Mouse (Mus musculus): Measurements from ENCODE around the gene Klc3. TPM values are rescaled to one million over a fixed set of nuclear protein-coding genes. Genes with fewer than 3 reads are reported as not detected.

The Klc3 gene
- polyA plus RNA-seq, 1 experiment from 2014 or later: 1.6 TPM

GRCm38 (mm10) chr7:19437048-19437447 lies 33.1 kb upstream of the Klc3 start:
- no peak for ATAC-seq
- H3K4me3 ChIP-seq (ENCODE audit: low read depth, low read length): no peak overlapping the region
- H3K27ac ChIP-seq (ENCODE audit: low read depth, low read length): no peak overlapping the region
- no peak for TF ChIP-seq CTCF (IDR thresholded peaks at IDR 0.05; ENCODE audit: low read depth)
- no peak overlapping the region for H3K9ac ChIP-seq (ENCODE audit: low read depth, low read length)
- H3K4me2 ChIP-seq (replicated peaks; ENCODE audit: low read depth): no peak overlapping the region
- no peaks in the 10 kb centered on the region for H3K9me3 ChIP-seq (ENCODE audit: control insufficient read depth)
- no peaks in the 10 kb centered on the region for H3K27me3 ChIP-seq (replicated peaks; ENCODE audit: control insufficient read depth, insufficient read depth, low read length)
- 88% methylated on average over 9 of the region's 9 CpGs for WGBS
- peaks cover 87% of the 10 kb centered on the region for H3K36me3 ChIP-seq (ENCODE audit: control insufficient read depth, insufficient read depth)
- no peaks in the 10 kb centered on the region for H3K4me1 ChIP-seq (replicated peaks; ENCODE audit: control insufficient read depth, insufficient read depth, low read length)

GRCm38 (mm10) chr7:19436276-19436675 lies 32.4 kb upstream of the Klc3 start:
- Histone ChIP-seq H3K36me3 (ENCODE audit: control insufficient read depth, insufficient read depth) (peaks cover 87% of the 10 kb centered on the region), H3K4me2 (replicated peaks; ENCODE audit: low read depth) (no peak overlapping the region), H3K4me3 (ENCODE audit: low read depth, low read length) (no peak overlapping the region), H3K9ac (ENCODE audit: low read depth, low read length) (no peak overlapping the region), H3K4me1 (replicated peaks; ENCODE audit: control insufficient read depth, insufficient read depth, low read length) (no peaks in the 10 kb centered on the region), H3K27ac (ENCODE audit: low read depth, low read length) (no peak overlapping the region), H3K9me3 (ENCODE audit: control insufficient read depth) (no peaks in the 10 kb centered on the region), H3K27me3 (replicated peaks; ENCODE audit: control insufficient read depth, insufficient read depth, low read length) (no peaks in the 10 kb centered on the region)
- ATAC-seq: no peak
- 96% methylated on average over 2 of the region's 2 CpGs for WGBS
- no peak for TF ChIP-seq CTCF (IDR thresholded peaks at IDR 0.05; ENCODE audit: low read depth)

- H3K9me3 ChIP-seq (ENCODE audit: control insufficient read depth): no peaks in the 10 kb centered on the region
- no peaks in the 10 kb centered on the region for H3K27me3 ChIP-seq (replicated peaks; ENCODE audit: control insufficient read depth, insufficient read depth, low read length)
- no peak overlapping the region for H3K4me3 ChIP-seq (ENCODE audit: low read depth, low read length)
- H3K4me1 ChIP-seq (replicated peaks; ENCODE audit: control insufficient read depth, insufficient read depth, low read length): no peaks in the 10 kb centered on the region
- H3K36me3 ChIP-seq (ENCODE audit: control insufficient read depth, insufficient read depth): peaks cover 98% of the 10 kb centered on the region
- no peak for ATAC-seq
- H3K9ac ChIP-seq (ENCODE audit: low read depth, low read length): no peak overlapping the region
- TF ChIP-seq CTCF (IDR thresholded peaks at IDR 0.05; ENCODE audit: low read depth): peak; percentile 38
- no peak overlapping the region for H3K27ac ChIP-seq (ENCODE audit: low read depth, low read length)
- 100% methylated on average over 2 of the region's 2 CpGs for WGBS
- no peak overlapping the region for H3K4me2 ChIP-seq (replicated peaks; ENCODE audit: low read depth)
These were observed 28.6 kb upstream of the Klc3 start for GRCm38 (mm10) chr7:19432475-19432874.

GRCm38 (mm10) chr7:19430402-19430801 lies 26.5 kb upstream of the Klc3 start:
- WGBS: 88% methylated on average over 6 of the region's 6 CpGs
- H3K4me3 ChIP-seq (ENCODE audit: low read depth, low read length): no peak overlapping the region
- no peak overlapping the region for H3K9ac ChIP-seq (ENCODE audit: low read depth, low read length)
- no peak for ATAC-seq
- H3K36me3 ChIP-seq (ENCODE audit: control insufficient read depth, insufficient read depth): peaks cover 98% of the 10 kb centered on the region
- H3K27ac ChIP-seq (ENCODE audit: low read depth, low read length): no peak overlapping the region
- H3K27me3 ChIP-seq (replicated peaks; ENCODE audit: control insufficient read depth, insufficient read depth, low read length): no peaks in the 10 kb centered on the region
- no peaks in the 10 kb centered on the region for H3K4me1 ChIP-seq (replicated peaks; ENCODE audit: control insufficient read depth, insufficient read depth, low read length)
- TF ChIP-seq CTCF (IDR thresholded peaks at IDR 0.05; ENCODE audit: low read depth): no peak
- no peak overlapping the region for H3K4me2 ChIP-seq (replicated peaks; ENCODE audit: low read depth)
- no peaks in the 10 kb centered on the region for H3K9me3 ChIP-seq (ENCODE audit: control insufficient read depth)

- Histone ChIP-seq H3K27me3 (replicated peaks; ENCODE audit: control insufficient read depth, insufficient read depth, low read length) (no peaks in the 10 kb centered on the region), H3K36me3 (ENCODE audit: control insufficient read depth, insufficient read depth) (peaks cover 95% of the 10 kb centered on the region), H3K4me1 (replicated peaks; ENCODE audit: control insufficient read depth, insufficient read depth, low read length) (no peaks in the 10 kb centered on the region), H3K9ac (ENCODE audit: low read depth, low read length) (no peak overlapping the region), H3K27ac (ENCODE audit: low read depth, low read length) (no peak overlapping the region), H3K4me3 (ENCODE audit: low read depth, low read length) (no peak overlapping the region), H3K4me2 (replicated peaks; ENCODE audit: low read depth) (no peak overlapping the region), H3K9me3 (ENCODE audit: control insufficient read depth) (no peaks in the 10 kb centered on the region)
- TF ChIP-seq CTCF (IDR thresholded peaks at IDR 0.05; ENCODE audit: low read depth): no peak
- WGBS: 76% methylated on average over 8 of the region's 8 CpGs
- ATAC-seq: no peak
These were observed 25.8 kb upstream of the Klc3 start for GRCm38 (mm10) chr7:19429726-19430125.

- no peak overlapping the region for H3K4me3 ChIP-seq (ENCODE audit: low read depth, low read length)
- no peaks in the 10 kb centered on the region for H3K27me3 ChIP-seq (replicated peaks; ENCODE audit: control insufficient read depth, insufficient read depth, low read length)
- no peaks in the 10 kb centered on the region for H3K9me3 ChIP-seq (ENCODE audit: control insufficient read depth)
- no peak overlapping the region for H3K27ac ChIP-seq (ENCODE audit: low read depth, low read length)
- H3K4me2 ChIP-seq (replicated peaks; ENCODE audit: low read depth): no peak overlapping the region
- peaks cover 79% of the 10 kb centered on the region for H3K36me3 ChIP-seq (ENCODE audit: control insufficient read depth, insufficient read depth)
- WGBS: 80% methylated on average over 15 of the region's 15 CpGs
- no peak overlapping the region for H3K9ac ChIP-seq (ENCODE audit: low read depth, low read length)
- H3K4me1 ChIP-seq (replicated peaks; ENCODE audit: control insufficient read depth, insufficient read depth, low read length): no peaks in the 10 kb centered on the region
- no peak for ATAC-seq
- no peak for TF ChIP-seq CTCF (IDR thresholded peaks at IDR 0.05; ENCODE audit: low read depth)
These were observed 24.2 kb upstream of the Klc3 start for GRCm38 (mm10) chr7:19427999-19428650.
